Mouse (Mus musculus): ENCODE results near the gene Bcl11a. TPM values are rescaled to one million over a fixed set of nuclear protein-coding genes. Genes with fewer than 3 reads are reported as not detected.

Gene Bcl11a
- polyA plus RNA-seq, 1 experiment = 89.4 TPM

DNA sequence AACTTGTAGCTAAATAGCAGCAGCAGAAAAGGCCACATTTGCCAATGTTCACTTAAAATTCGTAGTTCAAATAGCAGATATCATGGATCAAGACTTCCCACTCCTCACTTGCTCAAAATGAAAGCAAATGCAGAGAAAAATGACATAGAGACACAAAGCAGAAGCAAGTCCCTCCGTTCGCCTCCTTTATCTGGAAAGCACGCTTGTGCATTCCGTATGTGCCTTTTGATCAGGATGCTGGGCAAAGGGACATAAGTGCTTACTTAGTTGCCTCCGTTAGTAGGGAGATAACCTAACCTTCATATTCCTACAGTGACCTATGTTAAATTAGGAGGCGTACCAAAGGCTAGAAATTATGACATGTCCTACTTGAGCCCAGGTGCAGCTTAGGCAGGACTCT is 5.6 kb downstream of the Bcl11a start:
- Histone ChIP-seq H3K4me1 (ENCODE audit: control insufficient read depth, insufficient read depth, low read length) (0 out of 2 replicates have a peak, but pooled peaks cover 7% of the 10 kb centered on the region), H3K27ac (ENCODE audit: insufficient read depth, low read depth, low read length) (peak overlapping the region; percentile 95), H3K4me3 (ENCODE audit: insufficient read depth, low read depth, low read length) (peak overlapping the region; percentile 10; the same call in 1 of the 2 replicates)
- 32% methylated on average over 7 of the region's 7 CpGs for WGBS
- TF ChIP-seq POLR2A (IDR thresholded peaks at IDR 0.05; ENCODE audit: insufficient read depth, low read depth, low read length) = no peak
- no peak for TF ChIP-seq CTCF (IDR thresholded peaks at IDR 0.05; ENCODE audit: insufficient read depth, low read depth, low read length)

DNA sequence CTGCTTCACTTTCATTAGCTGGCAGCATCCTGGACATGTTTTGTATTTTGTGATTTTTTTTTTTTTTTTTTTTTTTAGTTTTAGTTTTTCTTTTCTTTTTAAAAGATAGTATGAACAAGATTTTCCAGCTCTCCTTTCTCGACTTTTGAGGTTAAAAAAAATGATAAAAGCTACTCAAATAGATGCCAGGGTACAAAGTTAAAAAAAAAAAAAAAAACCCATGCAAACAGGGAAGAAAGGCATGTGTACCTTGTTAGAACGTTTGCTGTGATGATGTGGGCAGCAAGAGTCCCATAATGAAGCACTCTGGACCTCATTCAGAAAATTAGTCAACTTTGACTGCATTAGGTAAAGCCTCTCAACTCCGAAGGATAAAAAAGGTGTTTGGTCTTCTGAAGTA is 6.2 kb downstream of the Bcl11a start:
- Histone ChIP-seq H3K4me3 (ENCODE audit: insufficient read depth, low read depth, low read length) (no peak overlapping the region), H3K4me1 (ENCODE audit: control insufficient read depth, insufficient read depth, low read length) (0 out of 2 replicates have a peak, but pooled peaks cover 7% of the 10 kb centered on the region), H3K27ac (ENCODE audit: insufficient read depth, low read depth, low read length) (peak overlapping the region; percentile 97)
- TF ChIP-seq POLR2A (IDR thresholded peaks at IDR 0.05; ENCODE audit: insufficient read depth, low read depth, low read length) (no peak), CTCF (IDR thresholded peaks at IDR 0.05; ENCODE audit: insufficient read depth, low read depth, low read length) (no peak)
- WGBS = 26% methylated on average over 3 of the region's 3 CpGs

DNA sequence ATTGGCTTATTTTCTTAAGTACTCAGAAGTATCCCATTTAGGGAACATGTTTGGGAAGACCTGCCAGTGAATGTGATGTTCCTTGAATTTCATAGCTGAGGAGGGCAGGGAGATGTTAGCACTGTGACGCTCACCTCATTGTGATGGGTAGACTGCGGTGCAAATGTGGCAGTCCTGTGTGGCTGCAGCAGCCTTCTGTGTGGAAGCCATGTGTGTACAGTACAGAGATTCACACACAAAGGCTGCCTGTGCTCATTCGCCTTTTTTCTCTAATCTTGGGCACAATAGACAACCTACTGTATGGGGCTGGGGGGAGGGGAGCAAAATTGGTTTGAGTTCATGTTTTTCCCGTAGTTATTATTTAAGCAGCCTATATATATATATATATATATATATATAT is 6.7 kb downstream of the Bcl11a start:
- WGBS = 25% methylated on average over 4 of the region's 4 CpGs
- H3K27ac ChIP-seq (ENCODE audit: insufficient read depth, low read depth, low read length) = peak overlapping the region; percentile 97
- 0 out of 2 replicates have a peak, but pooled peaks cover 7% of the 10 kb centered on the region for H3K4me1 ChIP-seq (ENCODE audit: control insufficient read depth, insufficient read depth, low read length)
- TF ChIP-seq POLR2A (IDR thresholded peaks at IDR 0.05; ENCODE audit: insufficient read depth, low read depth, low read length) (no peak), CTCF (IDR thresholded peaks at IDR 0.05; ENCODE audit: insufficient read depth, low read depth, low read length) (no peak)
- peak overlapping the region; percentile 29 for H3K4me3 ChIP-seq (ENCODE audit: insufficient read depth, low read depth, low read length)

DNA sequence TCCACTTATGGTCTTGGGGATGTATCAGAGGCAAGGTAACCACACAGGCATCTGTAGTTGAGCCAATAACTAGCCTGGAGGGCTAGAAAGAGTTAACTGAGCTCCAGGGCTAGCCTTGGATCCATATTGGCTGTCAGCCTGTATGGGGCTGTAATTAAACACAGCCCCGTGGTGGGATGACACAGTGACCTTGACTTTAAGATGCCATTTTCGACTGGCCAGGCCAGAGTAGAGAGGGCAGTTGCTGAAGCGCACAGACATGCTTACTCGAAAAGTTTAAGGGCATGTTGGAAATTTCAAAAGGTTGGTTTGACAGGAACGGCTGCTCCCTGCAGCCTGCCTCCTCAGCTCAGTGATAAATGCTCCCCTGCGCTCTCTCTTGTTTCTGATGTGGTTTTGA is 8.1 kb downstream of the Bcl11a start:
- TF ChIP-seq CTCF (IDR thresholded peaks at IDR 0.05; ENCODE audit: insufficient read depth, low read depth, low read length) = no peak
- TF ChIP-seq POLR2A (IDR thresholded peaks at IDR 0.05; ENCODE audit: insufficient read depth, low read depth, low read length) = no peak
- peaks cover 7% of the 10 kb centered on the region; the same call in 1 of the 2 replicates for H3K4me1 ChIP-seq (ENCODE audit: control insufficient read depth, insufficient read depth, low read length)
- peak overlapping the region; percentile 14; the same call in 1 of the 2 replicates for H3K4me3 ChIP-seq (ENCODE audit: insufficient read depth, low read depth, low read length)
- WGBS = 33% methylated on average over 6 of the region's 6 CpGs
- peak overlapping the region; percentile 90 for H3K27ac ChIP-seq (ENCODE audit: insufficient read depth, low read depth, low read length)

DNA sequence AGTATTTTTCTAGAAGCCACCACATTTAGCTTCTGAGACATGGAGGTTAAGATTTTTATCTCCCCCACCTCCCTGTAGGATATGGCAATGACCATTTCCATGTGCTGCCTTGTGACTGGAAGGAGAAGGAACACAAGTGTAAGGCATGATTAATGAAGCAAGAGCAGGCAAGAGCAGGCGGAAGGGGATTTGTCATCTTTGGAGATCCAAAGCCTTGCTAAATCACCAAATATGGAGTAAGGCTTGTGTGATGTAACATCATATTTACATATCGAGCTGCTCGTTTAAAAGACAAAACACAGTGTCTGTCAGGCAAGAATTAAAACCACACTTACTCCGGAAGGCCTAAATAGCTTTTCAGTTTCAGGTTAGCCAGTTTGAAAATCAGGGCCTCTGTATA is 9.2 kb downstream of the Bcl11a start:
- Histone ChIP-seq H3K4me3 (ENCODE audit: insufficient read depth, low read depth, low read length) (no peak overlapping the region), H3K4me1 (ENCODE audit: control insufficient read depth, insufficient read depth, low read length) (peaks cover 9% of the 10 kb centered on the region; the same call in 1 of the 2 replicates), H3K27ac (ENCODE audit: insufficient read depth, low read depth, low read length) (peak overlapping the region; percentile 96)
- TF ChIP-seq CTCF (IDR thresholded peaks at IDR 0.05; ENCODE audit: insufficient read depth, low read depth, low read length) (no peak), POLR2A (IDR thresholded peaks at IDR 0.05; ENCODE audit: insufficient read depth, low read depth, low read length) (no peak)
- WGBS = 32% methylated on average over 4 of the region's 4 CpGs

DNA sequence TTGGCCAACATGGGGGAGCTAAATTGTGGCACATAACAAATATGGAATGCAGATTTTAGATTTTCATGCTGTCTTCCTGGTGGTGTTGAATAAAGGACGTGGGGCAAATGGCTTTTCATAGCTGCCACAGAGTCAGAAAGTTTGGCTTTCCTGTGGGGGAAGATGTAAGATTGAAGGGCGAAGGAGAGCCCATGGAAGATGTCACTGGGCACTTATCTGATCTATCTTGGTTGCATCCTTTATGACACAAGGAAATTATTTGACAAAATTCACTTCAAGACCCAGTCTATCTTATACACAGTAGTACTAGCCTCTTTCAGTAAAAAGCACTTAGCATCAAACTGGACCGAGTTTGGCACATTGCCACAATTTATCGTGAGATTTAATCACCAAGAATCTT is 12.6 kb downstream of the Bcl11a start:
- Histone ChIP-seq H3K27ac (ENCODE audit: insufficient read depth, low read depth, low read length) (peak overlapping the region; percentile 75), H3K4me1 (ENCODE audit: control insufficient read depth, insufficient read depth, low read length) (peaks cover 18% of the 10 kb centered on the region)
- WGBS = 38% methylated on average over 4 of the region's 4 CpGs

DNA sequence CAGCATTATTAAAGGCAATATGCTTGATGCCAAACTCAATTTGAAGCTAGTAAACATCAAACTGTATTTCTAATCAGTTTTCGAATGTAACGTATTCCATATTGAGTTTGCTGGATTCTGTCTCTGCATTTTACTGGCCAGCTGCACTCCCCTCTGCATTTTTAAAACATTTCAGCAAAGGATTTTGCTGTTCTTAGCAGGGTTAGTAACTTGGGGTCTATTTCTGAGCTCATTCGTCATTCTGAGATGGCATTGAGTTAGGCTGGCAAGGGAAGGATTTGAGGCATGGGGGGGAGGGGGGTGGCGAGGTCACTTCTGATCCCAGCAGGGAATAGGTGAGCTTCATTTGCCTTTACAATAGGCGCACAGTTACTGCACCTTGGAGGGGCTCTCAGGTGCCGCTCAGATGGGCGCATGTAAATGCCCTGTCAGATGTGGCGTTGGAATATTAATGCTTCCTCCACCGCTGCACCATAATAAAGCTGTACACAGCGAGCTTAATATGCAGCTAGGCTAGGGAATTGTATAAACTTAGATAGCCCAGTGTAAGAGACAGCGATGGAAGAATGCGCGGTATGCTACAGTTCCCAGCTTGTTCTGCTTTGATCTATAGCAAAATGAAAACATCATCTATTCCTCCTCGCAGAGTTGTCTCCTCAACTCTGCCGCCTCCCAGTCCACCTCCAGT is 13.7 kb downstream of the Bcl11a start:
- TF ChIP-seq CTCF (IDR thresholded peaks at IDR 0.05; ENCODE audit: insufficient read depth, low read depth, low read length) (no peak), POLR2A (IDR thresholded peaks at IDR 0.05; ENCODE audit: insufficient read depth, low read depth, low read length) (no peak)
- Histone ChIP-seq H3K4me3 (ENCODE audit: insufficient read depth, low read depth, low read length) (peak overlapping the region; percentile 42), H3K27ac (ENCODE audit: insufficient read depth, low read depth, low read length) (peak overlapping the region; percentile 96), H3K4me1 (ENCODE audit: control insufficient read depth, insufficient read depth, low read length) (peaks cover 18% of the 10 kb centered on the region)
- WGBS = 25% methylated on average over 15 of the region's 15 CpGs

More for the DNA sequence above, 12.6 kb downstream of the Bcl11a start:
- no peak overlapping the region for H3K4me3 ChIP-seq (ENCODE audit: insufficient read depth, low read depth, low read length)
- TF ChIP-seq CTCF (IDR thresholded peaks at IDR 0.05; ENCODE audit: insufficient read depth, low read depth, low read length) (no peak), POLR2A (IDR thresholded peaks at IDR 0.05; ENCODE audit: insufficient read depth, low read depth, low read length) (no peak)

DNA sequence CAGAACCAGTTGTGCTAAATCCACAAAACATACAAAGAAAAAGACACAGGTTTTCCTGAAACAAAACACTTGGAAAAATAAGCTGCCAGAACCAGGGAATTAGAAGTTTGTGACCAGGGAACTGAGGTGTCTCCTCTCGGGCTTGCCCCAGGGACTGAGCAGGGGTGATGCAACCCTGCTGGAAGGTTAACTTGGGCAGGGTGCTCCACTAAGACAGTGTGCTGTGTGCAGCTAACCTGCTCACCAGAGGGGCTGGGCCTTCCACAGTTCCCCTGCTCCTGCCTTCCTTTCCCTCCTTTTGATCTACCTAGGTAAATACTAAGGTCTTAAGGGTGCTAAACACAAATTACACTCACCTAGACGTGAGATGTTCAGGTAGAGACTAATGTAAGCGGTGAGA is 14.8 kb downstream of the Bcl11a start:
- 45% methylated on average over 3 of the region's 3 CpGs for WGBS
- Histone ChIP-seq H3K4me3 (ENCODE audit: insufficient read depth, low read depth, low read length) (peak overlapping the region; percentile 6; the same call in 1 of the 2 replicates), H3K27ac (ENCODE audit: insufficient read depth, low read depth, low read length) (peak overlapping the region; percentile 97), H3K4me1 (ENCODE audit: control insufficient read depth, insufficient read depth, low read length) (peaks cover 19% of the 10 kb centered on the region)
- TF ChIP-seq POLR2A (IDR thresholded peaks at IDR 0.05; ENCODE audit: insufficient read depth, low read depth, low read length) (no peak), CTCF (IDR thresholded peaks at IDR 0.05; ENCODE audit: insufficient read depth, low read depth, low read length) (no peak)

DNA sequence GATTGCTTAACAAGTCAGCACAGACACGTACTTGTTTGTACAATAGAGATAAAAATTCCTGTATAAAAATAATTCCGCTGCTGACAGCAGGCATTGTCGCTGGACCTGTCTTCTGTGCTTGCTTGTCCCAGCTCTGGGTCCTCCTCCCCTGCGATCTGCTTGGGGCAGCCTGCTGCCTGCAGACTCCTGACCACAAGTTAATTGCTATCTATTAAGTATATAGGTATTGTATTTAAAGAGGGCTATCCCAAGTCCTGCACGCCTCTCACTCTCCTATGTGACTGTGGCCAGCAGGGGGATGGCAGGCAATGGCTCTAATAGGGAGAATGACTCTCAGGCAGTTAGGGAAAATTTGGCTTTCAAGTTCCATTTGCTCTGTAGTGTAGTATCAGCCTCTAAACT is 16.2 kb downstream of the Bcl11a start:
- no peak for TF ChIP-seq POLR2A (IDR thresholded peaks at IDR 0.05; ENCODE audit: insufficient read depth, low read depth, low read length)
- no peak for TF ChIP-seq CTCF (IDR thresholded peaks at IDR 0.05; ENCODE audit: insufficient read depth, low read depth, low read length)
- WGBS = 27% methylated on average over 5 of the region's 5 CpGs
- Histone ChIP-seq H3K4me3 (ENCODE audit: insufficient read depth, low read depth, low read length) (no peak overlapping the region), H3K27ac (ENCODE audit: insufficient read depth, low read depth, low read length) (peak overlapping the region; percentile 91), H3K4me1 (ENCODE audit: control insufficient read depth, insufficient read depth, low read length) (peaks cover 22% of the 10 kb centered on the region)
